Mouse (Mus musculus) spleen, postnatal 10 days (tissue): ENCODE measurements around the gene Alkbh6.

Experiments used
- DNase-seq, 2 experiments: peaks; one replicate each; pipeline ENCODE4 v3.0.0; 2021 to 2022; ENCODE audit warnings: low spot score in 2 of 2

The Alkbh6 gene

GRCm38 (mm10) chr7:30295103-30295502 is 13.4 kb upstream of the Alkbh6 start:
- DNase-seq = no peak

DNA sequence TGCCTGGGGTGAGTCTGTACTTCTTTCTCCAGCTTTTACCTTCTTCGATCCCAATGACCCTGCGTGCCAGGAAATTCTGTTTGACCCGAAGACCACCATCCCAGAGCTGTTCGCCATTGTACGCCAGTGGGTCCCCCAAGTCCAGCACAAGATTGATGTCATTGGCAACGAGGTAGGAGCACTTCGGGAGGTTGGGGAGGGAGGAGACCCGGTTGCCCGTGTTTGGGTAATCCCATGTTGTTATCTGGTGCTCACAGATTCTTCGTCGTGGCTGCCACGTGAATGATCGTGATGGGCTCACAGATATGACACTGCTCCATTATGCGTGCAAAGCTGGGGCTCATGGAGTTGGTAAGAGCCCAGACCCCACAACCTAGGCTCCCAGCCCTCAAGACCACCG is 11.7 kb upstream of the Alkbh6 start:
- DNase-seq = no peak

- DNase-seq = no peak
Measured at GRCm38 (mm10) chr7:30297266-30297665, 11.3 kb upstream of the Alkbh6 start.

DNA sequence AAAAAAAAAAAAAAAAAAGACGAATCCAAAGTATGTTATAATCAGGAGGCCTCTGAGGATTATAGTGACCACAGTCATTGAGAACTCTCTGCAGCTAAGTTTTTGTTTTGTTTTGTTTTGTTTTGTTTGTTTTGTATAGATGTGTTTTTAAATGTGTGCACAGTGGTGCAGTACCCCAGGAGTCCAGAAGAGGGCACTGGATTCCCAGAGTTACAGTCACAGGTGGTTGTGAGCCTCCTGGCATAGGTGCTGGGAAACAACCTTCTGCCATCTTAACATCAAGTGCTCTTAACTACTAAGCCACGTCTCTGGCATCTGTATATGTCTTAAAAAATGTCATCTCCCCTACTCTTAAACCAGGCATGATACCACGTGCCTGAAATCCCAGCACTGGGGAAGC is 7.6 kb upstream of the Alkbh6 start:
- peak in 1 of 2 experiments; percentile 55 for DNase-seq

DNA sequence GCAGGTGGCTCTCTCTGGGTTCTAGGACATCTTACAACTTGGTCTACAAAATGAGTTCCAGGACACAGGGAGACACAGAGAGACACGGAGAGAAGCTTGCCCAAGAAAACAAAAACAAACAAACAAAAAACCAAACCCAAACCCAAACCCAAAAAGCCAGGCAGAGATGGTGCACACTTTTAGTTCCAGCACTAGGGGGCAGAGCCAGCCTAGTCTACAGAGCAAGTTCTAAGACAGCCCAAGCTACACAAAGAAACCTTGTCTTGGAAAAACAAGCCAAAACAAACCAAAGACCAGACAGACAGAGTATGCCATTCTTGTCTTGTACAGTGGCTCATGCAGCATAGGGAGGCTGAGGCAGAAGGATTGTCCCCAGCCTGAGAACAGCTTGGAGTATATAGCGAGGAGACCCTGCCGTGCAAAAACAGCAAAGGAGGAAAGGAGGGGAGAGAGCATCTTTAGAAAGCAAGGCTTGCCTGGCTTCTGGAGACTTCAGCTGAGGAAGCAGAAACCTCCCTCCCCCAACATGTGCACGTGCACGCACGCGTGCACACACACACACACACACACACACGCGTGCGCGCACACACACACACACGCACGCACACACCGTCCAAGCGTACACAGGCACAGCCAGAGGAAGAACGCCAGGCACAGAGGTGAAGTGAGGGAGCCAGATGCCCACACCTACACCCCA is 2.3 kb upstream of the Alkbh6 start:
- DNase-seq = no peak

DNA sequence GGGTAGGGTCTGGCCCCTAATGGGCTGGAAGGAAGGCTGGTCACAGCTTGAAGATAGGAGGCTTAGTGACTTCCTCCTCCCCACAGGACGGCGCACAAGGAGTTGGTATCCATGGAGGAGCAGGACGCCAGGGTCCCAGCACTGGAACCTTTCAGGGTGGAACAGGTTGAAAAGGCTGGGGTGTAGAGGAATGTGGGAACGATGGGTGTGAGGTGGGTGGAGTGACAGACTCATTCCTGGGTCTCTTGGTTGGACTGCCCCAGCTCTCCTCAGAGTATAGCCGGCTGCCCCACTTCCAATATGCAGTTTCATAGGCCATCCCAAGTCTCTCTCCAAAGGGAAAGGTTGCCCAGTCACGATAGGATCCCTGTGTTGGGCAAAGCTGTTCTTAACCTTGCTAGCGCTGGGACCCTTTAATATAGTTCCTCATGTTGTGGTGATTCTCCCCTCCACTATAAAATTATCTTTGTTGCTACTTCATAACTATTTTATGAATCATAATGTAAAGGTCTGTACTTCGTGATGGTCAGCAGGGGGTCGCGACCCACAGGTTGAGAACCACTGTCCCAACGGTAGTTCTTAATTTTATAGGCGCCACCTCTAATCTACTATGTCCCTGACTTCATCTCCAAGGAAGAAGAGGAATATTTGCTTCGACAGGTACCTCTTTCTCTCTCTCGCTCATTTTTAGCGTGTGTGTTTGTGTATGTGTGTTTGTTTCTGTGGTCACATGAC is 1.0 kb downstream of the Alkbh6 start:
- no peak for DNase-seq

- no peak for DNase-seq
Measured at GRCm38 (mm10) chr7:30310136-30310535, 1.6 kb downstream of the Alkbh6 start.

- DNase-seq = no peak
Measured at GRCm38 (mm10) chr7:30313666-30314320, 5.3 kb downstream of the Alkbh6 start.

GRCm38 (mm10) chr7:30314721-30315155 is 6.2 kb downstream of the Alkbh6 start, which contains the start of gene Syne4:
Gene Syne4 (plus strand): TSS chr7:30314807.
- no peak for DNase-seq

- no peak for DNase-seq
Measured at GRCm38 (mm10) chr7:30315559-30316529, 7.3 kb downstream of the Alkbh6 start.

DNA sequence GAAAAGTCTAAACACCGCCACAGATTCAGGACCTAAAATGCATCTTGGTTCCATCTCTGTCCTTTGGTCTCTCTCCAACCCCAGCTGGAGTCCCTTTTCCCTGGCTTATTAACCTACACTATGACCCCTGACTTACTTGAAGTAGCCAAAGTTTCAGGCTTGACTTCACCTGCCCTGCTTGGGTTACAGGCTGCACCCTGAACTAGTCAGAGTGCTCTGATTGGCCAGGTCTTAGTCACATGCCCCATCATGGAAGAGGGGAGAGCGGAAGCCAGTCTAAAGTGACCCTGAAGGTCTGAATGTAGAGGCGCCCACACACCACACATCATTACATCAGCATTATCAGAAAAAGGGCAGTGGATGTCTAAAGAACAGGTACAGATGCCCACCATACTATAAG is 9.6 kb downstream of the Alkbh6 start:
- no peak for DNase-seq

- DNase-seq = no peak
Measured at GRCm38 (mm10) chr7:30320946-30321345, 12.4 kb downstream of the Alkbh6 start.

DNA sequence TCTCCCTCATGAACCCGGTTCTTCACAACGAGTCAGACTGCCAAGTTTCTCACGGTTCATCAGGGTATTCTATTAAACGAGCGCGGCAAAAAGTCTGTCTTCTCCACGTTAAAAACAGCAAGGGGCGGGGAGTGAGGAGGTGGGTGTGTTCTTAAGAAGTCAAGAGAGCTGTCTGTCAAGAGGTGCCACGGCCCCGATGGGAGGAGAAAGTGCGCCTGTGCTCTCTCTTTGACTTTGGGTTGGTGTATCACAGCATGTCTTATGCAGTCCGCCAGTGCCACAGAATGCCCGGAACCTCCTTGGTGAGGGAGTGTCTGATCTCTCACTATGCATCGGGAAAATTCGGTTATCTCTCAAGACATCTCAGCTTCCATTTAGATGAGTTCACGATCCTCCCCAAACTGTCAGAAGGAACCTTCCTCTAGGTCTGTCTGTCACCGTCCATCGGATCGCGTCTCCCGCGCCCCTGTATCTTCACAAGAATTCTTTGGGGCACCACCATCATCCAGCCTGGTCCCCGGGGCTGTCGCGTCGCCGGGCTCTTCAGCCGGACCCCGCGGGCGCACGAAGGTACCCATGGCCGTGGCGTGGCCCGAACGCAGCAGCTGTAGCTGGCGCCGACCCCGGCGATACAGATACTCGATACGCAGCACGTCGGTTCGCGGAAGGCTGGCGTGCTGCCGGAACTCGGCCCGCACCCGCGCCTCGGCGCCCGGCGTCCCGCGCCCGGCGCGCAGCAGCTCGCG is 13.2 kb downstream of the Alkbh6 start, which contains the start of gene E130208F15Rik:
Gene E130208F15Rik (plus strand): TSS at position 202 of the 746 bp plus-strand sequence.
- DNase-seq = peak; percentile 53 to 80

GRCm38 (mm10) chr7:30322285-30322667 is 13.8 kb downstream of the Alkbh6 start:
- DNase-seq = peak; percentile 90 to 98

GRCm38 (mm10) chr7:30322865-30323264 is 14.3 kb downstream of the Alkbh6 start:
- DNase-seq = no peak

DNA sequence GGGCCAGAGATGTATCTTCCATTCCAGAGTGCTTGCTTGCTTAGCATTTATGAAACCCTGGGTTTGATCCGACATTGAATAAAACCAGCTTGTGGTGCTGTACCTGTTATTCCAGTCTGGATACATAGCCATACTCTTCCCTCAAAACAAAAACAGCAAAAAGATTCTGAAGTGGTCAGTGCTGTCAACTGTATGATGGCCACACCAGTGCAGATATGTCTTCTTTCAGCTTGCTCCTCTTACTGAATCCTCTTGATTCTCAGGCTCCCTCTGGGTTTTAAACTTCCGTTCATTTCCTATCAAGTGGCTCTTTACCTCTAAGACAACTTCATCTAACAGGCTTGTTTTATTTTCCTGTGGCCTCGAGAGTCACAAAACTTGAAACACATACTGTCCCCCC is 15.3 kb downstream of the Alkbh6 start, which contains the start of gene Sdhaf1:
Gene Sdhaf1 (minus strand): TSS at position 101 of the 400 bp plus-strand sequence.
- no peak for DNase-seq

GRCm38 (mm10) chr7:30324300-30324944 is 15.9 kb downstream of the Alkbh6 start:
- DNase-seq = no peak

GRCm38 (mm10) chr7:30325364-30325763 is 16.8 kb downstream of the Alkbh6 start:
- peak; percentile 54 to 80 for DNase-seq

DNA sequence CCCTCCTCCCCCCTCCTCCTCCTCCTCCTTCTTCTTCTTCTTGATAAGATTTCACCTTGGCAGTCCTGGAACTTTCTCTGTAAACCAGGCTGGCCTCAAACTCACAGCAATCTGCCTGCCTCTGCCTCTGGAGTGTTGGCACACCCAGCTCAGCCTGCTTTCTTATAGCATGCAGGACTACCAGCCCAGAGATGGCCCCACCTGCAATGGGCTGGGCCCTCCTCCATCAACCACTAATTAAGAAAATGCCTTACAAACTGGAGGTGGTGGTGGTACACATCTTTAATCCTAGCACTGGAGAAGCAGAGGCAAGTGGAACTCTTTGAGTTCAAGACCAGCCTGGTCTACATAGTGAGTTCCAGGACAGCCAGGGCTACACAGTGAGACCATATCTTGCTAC is 17.9 kb downstream of the Alkbh6 start:
- DNase-seq = no peak

DNA sequence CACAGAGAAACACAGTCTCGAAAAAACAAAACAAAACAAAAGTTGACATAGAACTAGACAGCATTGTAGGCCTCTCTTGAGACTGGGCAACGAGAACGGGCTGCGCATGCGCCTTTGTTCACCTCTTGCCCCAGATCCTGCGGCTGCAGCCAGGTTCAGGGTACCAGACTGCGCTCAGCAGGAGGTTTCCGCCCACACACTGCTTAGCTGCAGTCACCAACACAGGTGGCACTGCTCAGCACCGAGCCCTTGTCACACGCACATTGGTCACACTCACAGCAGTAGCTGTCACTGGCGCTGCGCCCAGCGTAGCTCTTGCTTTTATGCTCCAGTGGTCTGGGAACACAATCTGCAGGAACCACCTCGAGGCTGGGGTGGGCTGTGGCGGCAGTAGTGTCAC is 18.6 kb downstream of the Alkbh6 start:
- DNase-seq = no peak
